Mouse (Mus musculus) naive thymus-derived CD4-positive, alpha-beta T cell, adult 2 months (primary cell): ENCODE measurements around the gene Zc3h7b.

Experiments used
- DNase-seq: peaks from one replicate; pipeline ENCODE4 v3.0.0-alpha.2; 2011; ENCODE audit warnings: low read depth

The Zc3h7b gene

GRCm38 (mm10) chr15:81845724-81846123, 100.9 kb downstream of the Zc3h7b start:
- DNase-seq, result no peak
